Mouse (Mus musculus): ENCODE data around the gene Avpr2. TPM values are rescaled to one million over a fixed set of nuclear protein-coding genes. Genes with fewer than 3 reads are reported as not detected.

Avpr2 gene
- polyA plus RNA-seq, 1 experiment, result not detected

DNA sequence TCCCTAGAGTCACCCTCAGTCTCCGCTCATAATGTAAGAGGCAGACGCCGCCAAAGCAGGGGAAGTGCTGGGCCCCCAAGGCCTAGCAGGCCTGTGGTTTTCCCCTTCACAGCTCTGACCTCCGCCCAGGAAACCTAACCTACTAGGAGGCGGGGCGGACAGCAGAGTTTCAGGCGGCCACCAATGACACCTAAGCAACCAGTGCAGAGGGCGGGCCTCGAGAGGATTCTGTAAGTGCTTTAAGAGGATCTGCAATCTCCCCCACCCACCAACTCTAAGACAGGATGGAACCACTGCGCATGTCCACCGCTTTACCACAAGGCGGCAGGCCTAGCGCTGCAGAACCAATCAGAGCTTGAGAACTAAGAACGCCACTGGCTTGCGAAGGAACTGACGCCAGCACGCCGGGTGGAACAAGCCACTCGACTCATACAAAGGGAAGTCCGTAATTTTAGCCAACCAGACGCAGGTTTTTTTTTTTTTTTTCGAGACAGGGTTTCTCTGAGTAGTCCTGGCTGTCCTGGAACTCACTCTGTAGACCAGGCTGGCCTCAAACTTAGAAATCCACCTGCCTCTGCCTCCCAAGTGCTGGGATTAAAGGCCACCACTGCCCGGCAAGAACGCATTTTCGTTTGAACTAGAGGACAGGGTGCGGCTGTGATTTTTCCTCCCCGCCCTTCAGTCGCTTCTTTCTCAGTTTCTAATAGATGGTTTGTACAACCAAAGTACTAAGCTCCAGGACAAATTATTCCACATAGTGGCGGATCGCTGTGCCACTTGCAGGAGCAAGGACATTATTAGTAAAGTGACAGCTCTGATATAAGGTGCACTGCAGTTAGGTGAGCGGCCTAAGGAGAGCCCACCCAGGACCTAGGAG, 23.2 kb downstream of the Avpr2 start:
- TF ChIP-seq POLR2A (IDR thresholded peaks at IDR 0.05; ENCODE audit: control insufficient read depth, low read depth, low read length) (0 out of 2 replicates have a peak, but pooled peaks have one; percentile 36), CTCF (IDR thresholded peaks at IDR 0.05; ENCODE audit: control insufficient read depth, insufficient read depth, insufficient replicate concordance, low read depth, low read length) (no peak)
- Histone ChIP-seq H3K27me3 (ENCODE audit: control insufficient read depth, insufficient read depth, low read length) (no peaks in the 10 kb centered on the region), H3K4me3 (ENCODE audit: control insufficient read depth, low read depth, low read length) (peak overlapping the region; percentile 47), H3K27ac (ENCODE audit: control insufficient read depth, insufficient read depth, low read depth, low read length) (peak overlapping the region; percentile 62), H3K36me3 (ENCODE audit: control insufficient read depth, insufficient read depth, low read length) (no peaks in the 10 kb centered on the region), H3K4me1 (ENCODE audit: control insufficient read depth, insufficient read depth, low read length) (peaks cover 6% of the 10 kb centered on the region; the same call in 1 of the 2 replicates)

DNA sequence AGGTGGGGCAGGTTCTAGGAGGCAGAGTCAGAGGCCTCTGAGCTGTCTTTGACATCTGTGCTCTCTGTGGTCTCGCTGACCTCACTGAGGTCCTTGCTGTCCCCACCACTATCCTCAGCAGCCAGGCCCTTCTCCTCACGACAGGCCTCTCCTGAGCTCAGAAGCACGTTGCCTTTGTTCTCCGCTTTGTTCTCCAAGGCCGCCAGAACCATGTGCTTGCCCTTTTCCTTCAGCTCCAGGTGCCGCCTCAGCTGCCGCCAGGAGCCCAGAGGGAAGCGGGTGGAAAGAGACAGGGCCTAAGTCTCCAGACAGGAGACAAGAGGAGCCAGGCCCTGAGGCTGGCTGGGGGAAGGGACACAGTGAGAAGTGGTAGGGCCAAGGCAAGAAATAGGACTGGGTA, 25.0 kb downstream of the Avpr2 start:
- Histone ChIP-seq H3K4me1 (ENCODE audit: control insufficient read depth, insufficient read depth, low read length) (no peaks in the 10 kb centered on the region; the same call in 1 of the 2 replicates), H3K27me3 (ENCODE audit: control insufficient read depth, insufficient read depth, low read length) (no peaks in the 10 kb centered on the region), H3K4me3 (ENCODE audit: control insufficient read depth, low read depth, low read length) (no peak overlapping the region), H3K36me3 (ENCODE audit: control insufficient read depth, insufficient read depth, low read length) (no peaks in the 10 kb centered on the region), H3K27ac (ENCODE audit: control insufficient read depth, insufficient read depth, low read depth, low read length) (no peak overlapping the region)
- TF ChIP-seq POLR2A (IDR thresholded peaks at IDR 0.05; ENCODE audit: control insufficient read depth, low read depth, low read length), result no peak
- no peak for TF ChIP-seq CTCF (IDR thresholded peaks at IDR 0.05; ENCODE audit: control insufficient read depth, insufficient read depth, insufficient replicate concordance, low read depth, low read length)

DNA sequence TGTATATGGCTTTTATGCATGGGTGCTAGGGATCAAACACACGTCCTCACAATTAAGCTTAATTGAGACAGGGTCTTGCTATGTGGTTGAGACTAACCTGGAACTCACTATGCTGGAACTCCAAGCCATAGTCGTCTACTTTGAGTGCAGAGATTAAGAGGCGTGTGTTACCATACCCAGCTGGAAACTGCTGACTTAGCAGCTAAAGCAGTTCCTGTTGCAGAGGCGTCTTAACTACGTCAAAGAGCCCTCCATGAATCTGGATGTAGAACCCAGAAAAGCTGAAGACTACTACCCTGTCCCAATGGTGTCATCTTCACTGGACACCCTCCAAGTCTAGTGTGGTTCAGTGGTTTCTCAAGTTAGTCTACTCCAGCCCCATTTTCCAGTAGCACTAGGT, 26.7 kb downstream of the Avpr2 start:
- no peak overlapping the region for H3K27ac ChIP-seq (ENCODE audit: control insufficient read depth, insufficient read depth, low read depth, low read length)
- H3K36me3 ChIP-seq (ENCODE audit: control insufficient read depth, insufficient read depth, low read length), result no peaks in the 10 kb centered on the region
- H3K27me3 ChIP-seq (ENCODE audit: control insufficient read depth, insufficient read depth, low read length), result no peaks in the 10 kb centered on the region
- no peaks in the 10 kb centered on the region; the same call in 1 of the 2 replicates for H3K4me1 ChIP-seq (ENCODE audit: control insufficient read depth, insufficient read depth, low read length)
- no peak for TF ChIP-seq POLR2A (IDR thresholded peaks at IDR 0.05; ENCODE audit: control insufficient read depth, low read depth, low read length)
- no peak for TF ChIP-seq CTCF (IDR thresholded peaks at IDR 0.05; ENCODE audit: control insufficient read depth, insufficient read depth, insufficient replicate concordance, low read depth, low read length)
- no peak overlapping the region for H3K4me3 ChIP-seq (ENCODE audit: control insufficient read depth, low read depth, low read length)

DNA sequence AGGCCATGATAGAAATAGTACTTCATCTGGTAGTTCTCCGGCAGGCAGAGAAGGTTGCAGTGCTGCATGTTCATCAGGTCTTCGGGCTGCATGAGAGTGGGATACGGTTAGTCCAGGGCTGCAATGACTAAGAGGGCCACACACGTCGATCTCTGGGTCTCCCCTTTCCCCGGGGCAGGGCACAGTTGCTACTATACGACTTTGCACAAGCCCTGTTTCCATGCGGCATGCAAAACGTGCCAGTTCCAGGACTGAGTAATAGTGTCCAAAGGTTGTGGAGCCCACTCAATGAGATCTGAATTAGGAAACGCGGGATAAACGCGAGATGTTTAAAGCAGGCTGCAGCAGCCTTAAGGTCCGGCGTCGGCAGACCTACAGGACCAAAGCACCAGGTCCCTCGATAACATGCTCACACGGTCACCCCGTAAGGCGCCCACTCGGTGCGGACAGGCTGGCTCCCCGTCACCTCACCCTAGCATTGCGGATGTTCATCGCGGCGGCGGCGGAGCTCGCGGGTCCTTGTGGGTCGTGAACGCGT, 29.5 kb downstream of the Avpr2 start:
- TF ChIP-seq POLR2A (IDR thresholded peaks at IDR 0.05; ENCODE audit: control insufficient read depth, low read depth, low read length), result no peak
- no peak for TF ChIP-seq CTCF (IDR thresholded peaks at IDR 0.05; ENCODE audit: control insufficient read depth, insufficient read depth, insufficient replicate concordance, low read depth, low read length)
- no peak overlapping the region for H3K27ac ChIP-seq (ENCODE audit: control insufficient read depth, insufficient read depth, low read depth, low read length)
- H3K36me3 ChIP-seq (ENCODE audit: control insufficient read depth, insufficient read depth, low read length), result no peaks in the 10 kb centered on the region
- peak overlapping the region; percentile 82 for H3K4me3 ChIP-seq (ENCODE audit: control insufficient read depth, low read depth, low read length)
- no peaks in the 10 kb centered on the region for H3K4me1 ChIP-seq (ENCODE audit: control insufficient read depth, insufficient read depth, low read length)
- no peaks in the 10 kb centered on the region for H3K27me3 ChIP-seq (ENCODE audit: control insufficient read depth, insufficient read depth, low read length)

DNA sequence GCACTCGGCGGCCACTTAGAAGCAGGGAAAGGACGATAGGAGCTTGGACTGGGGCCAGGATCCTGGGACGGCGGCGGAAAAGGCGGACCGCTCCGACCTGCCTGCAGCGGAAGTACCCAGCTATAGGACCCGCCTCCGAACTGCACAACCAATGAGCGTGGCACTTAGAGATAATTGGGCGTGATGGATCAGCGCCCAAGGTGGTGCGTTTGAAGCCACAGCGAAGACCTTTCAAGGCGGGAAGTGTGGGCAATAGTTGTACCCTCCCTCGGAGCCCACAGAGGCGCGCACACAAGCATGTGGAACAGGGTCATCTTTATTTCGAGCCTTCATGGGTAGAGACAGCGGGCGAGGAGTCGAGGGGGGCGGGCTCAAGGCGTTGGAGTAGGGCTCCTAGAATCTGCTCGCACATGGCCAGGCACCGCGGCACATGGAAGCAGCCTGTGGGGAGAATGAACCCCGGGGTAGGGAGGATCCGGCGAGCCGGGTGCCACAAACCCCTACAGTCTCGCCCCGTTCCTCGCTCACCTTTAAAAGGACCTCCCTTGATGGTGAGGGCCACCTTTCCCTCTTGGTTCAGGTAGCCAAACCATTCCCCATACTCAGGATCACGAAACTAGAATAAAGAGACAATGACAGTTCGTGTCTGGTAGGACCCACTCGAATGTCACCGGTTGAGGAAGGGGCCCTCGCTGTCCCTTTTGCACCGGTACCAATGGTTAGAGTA, 30.1 kb downstream of the Avpr2 start, which contains the start of the genes Arhgap4 and Naa10:
Gene Arhgap4, minus strand, starts transcription at position 48 of the 727 bp plus-strand sequence.
Gene Naa10, minus strand, starts transcription at position 122 of the 727 bp plus-strand sequence.
- H3K36me3 ChIP-seq (ENCODE audit: control insufficient read depth, insufficient read depth, low read length), result no peaks in the 10 kb centered on the region
- no peaks in the 10 kb centered on the region for H3K4me1 ChIP-seq (ENCODE audit: control insufficient read depth, insufficient read depth, low read length)
- H3K27me3 ChIP-seq (ENCODE audit: control insufficient read depth, insufficient read depth, low read length), result no peaks in the 10 kb centered on the region
- peak within 1 kb of the TSS; percentile 82 for H3K4me3 ChIP-seq (ENCODE audit: control insufficient read depth, low read depth, low read length)
- H3K27ac ChIP-seq (ENCODE audit: control insufficient read depth, insufficient read depth, low read depth, low read length), result no peak within 1 kb of the TSS
- TF ChIP-seq CTCF (IDR thresholded peaks at IDR 0.05; ENCODE audit: control insufficient read depth, insufficient read depth, insufficient replicate concordance, low read depth, low read length), result no peak
- TF ChIP-seq POLR2A (IDR thresholded peaks at IDR 0.05; ENCODE audit: control insufficient read depth, low read depth, low read length), result no peak

DNA sequence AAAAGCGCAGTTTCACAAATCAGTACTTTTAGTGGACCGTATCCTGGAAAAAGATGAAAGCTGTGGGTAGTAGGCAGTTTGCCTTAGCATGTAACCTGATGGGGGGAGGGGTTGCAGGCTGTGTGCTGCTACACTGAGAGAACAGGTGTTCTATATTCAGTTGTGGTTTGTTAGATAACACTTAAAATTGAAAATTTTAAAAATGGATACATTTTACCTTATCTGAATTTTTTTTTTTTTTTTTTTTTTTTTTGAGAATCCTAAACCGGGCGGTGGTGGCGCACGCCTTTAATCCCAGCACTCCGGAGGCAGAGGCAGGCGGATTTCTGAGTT, 30.6 kb downstream of the Avpr2 start:
- Histone ChIP-seq H3K36me3 (ENCODE audit: control insufficient read depth, insufficient read depth, low read length) (no peaks in the 10 kb centered on the region), H3K4me1 (ENCODE audit: control insufficient read depth, insufficient read depth, low read length) (no peaks in the 10 kb centered on the region), H3K27ac (ENCODE audit: control insufficient read depth, insufficient read depth, low read depth, low read length) (no peak overlapping the region), H3K27me3 (ENCODE audit: control insufficient read depth, insufficient read depth, low read length) (no peaks in the 10 kb centered on the region), H3K4me3 (ENCODE audit: control insufficient read depth, low read depth, low read length) (peak overlapping the region; percentile 82; the same call in 1 of the 2 replicates)
- TF ChIP-seq POLR2A (IDR thresholded peaks at IDR 0.05; ENCODE audit: control insufficient read depth, low read depth, low read length), result no peak

Data from testis, adult 2 months (tissue).